Mouse (Mus musculus): ENCODE measurements around the gene Hfe2.

GRCm38 (mm10) chr3:96499481-96500288 is 25.3 kb upstream of the Hfe2 start:
- no peak for TF ChIP-seq CTCF (IDR thresholded peaks at IDR 0.05; ENCODE audit: insufficient read depth, low read depth, low read length)
- TF ChIP-seq POLR2A (IDR thresholded peaks at IDR 0.05; ENCODE audit: insufficient read depth, low read depth, low read length), result no peak
